Mouse (Mus musculus): ENCODE results near the gene Zfp383. TPM values are rescaled to one million over a fixed set of nuclear protein-coding genes. Genes with fewer than 3 reads are reported as not detected.
"Not testable (repeated sequence)": the region's sequence is repeated elsewhere in the genome, so short reads cannot be mapped to it uniquely, and the experiment has no call there.

The Zfp383 gene
- total RNA-seq, 2 experiments from 2014 or later: 9.9 to 10.7 TPM

DNA sequence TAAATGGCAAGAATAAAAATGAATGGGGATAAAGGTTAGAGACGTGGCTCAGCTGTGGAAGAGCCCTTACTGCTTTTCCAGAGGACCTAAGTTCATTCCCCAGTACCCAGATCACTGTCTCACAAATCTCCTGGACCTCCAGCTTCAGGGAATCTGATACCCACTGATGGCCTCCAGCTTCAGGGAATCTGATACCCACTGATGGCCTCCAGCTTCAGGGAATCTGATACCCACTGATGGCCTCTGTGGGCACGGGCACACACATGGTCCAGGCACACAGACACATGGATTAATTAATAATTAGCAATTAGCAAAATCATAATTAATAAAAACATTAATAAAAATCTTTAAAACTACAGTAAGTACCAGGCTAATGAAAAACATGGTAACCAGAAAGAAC is 14.8 kb downstream of the Zfp383 start:
- intact Hi-C loops (cut with DNase I): no loop called here
- no peak for DNase-seq

DNA sequence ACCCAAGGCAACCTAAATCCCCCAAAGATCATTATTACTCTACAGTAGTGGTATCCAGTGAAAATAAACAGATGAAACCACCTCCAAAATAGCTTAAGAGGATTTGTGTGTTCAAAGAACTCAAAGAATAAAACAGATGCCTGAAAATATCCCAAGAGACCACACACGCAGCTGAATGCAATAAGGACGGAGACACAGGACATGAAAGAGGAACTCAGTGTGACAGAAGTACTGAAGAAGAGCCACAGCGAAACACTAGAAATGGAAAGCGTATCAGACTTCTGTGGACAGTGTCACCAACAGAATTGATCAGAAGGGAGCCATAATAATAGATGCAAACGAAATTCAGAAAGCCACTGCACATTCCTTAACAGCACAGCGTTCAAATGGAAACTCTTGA is 30.8 kb downstream of the Zfp383 start:
- intact Hi-C loops (cut with DNase I): no loop called here
- no peak for DNase-seq

DNA sequence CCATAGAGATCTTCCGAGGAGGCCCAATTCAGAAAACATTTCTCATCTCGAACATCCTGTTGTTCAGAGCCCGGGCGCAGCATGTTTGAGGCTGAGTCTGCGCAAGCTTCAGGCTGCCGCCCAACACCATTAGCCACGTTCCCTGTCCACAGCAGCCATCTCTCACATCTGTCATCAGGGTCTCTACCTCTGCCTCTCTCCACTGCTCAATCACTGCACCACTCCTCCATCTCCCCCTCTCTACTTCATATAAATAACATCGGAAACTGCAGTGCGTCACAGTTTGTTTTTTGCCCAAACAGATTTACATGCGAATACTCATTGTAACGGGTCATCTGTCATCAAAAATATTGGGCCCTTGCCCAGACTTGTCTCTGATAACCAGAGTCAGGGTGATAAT is 33.0 kb downstream of the Zfp383 start:
- DNase-seq: no peak
- intact Hi-C loops (cut with DNase I): no loop called here

- DNase-seq: no peak
- intact Hi-C loops (cut with DNase I): no loop called here
Measured at GRCm38 (mm10) chr7:29942740-29943139, 34.7 kb downstream of the Zfp383 start.

GRCm38 (mm10) chr7:29943720-29944119 is 35.7 kb downstream of the Zfp383 start:
- no peak for DNase-seq
- intact Hi-C loops (cut with DNase I): no loop called here

DNA sequence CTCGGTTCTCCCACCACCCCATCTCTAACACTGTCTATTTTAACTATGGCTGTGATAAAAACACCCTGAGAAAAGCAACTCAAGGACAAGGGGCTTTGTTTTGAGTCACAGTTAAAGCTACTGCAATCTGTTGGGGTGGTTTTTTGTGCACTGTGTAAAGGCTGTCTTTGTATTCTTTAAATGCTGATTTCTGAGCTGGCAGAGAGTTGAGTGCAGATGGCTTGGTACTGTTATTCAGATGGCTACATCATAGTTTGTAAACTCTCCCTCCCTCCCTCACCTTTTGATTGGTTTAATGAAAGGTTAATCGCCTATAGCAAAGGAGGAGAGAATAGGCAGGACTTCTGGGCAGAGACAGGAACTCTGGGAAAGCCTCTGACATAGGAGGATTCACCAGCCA is 36.2 kb downstream of the Zfp383 start:
- no peak for DNase-seq
- intact Hi-C loops (cut with DNase I): no loop called here

GRCm38 (mm10) chr7:29953086-29953485 is 45.1 kb downstream of the Zfp383 start:
- intact Hi-C loops (cut with DNase I): no loop called here
- DNase-seq: no peak

DNA sequence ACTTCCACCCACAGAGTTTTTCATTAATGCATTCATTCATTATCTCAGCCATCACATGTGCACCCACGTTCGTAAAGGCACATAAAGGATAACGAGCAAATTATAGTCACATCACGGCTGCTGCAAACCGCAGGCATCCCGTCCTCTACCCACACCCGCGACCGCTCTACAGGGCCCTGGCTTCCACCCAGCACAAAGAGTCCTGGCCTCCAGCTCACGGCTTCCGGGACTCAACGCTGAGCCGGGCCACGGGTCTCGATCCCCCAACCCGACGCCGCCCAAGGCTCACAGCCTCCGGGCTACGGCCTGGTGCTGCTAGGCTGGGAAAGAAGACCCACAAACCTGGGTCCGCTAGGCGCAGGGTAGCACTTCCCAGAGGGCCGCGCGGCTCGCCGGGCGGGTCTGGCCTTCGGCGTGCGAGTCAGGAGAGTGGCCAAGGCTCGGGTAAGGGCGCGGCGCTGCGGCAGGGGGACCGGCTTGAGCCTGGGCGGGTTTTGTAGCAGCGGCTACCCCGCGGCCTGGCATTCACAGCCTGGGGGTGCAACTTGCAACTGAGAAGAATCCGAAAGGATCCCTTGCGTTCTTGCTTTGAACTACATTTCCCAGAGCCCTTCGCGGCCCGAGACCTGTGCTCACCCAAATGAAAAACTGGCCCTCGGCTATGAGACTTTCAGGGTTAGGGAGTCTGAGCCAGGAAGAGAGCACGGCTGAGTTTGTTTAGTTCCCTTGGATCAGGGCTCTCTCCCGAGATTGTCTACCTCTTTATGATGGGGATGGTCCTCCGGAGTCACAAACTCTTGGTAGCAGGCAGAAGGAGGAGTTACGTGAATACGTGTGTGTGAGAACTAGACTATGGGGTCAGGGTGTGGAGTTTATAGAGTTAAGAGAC is 45.7 kb downstream of the Zfp383 start, which contains the start of gene Zfp74:
Zfp74 (minus strand) TSS at position 577 of the 889 bp plus-strand sequence.
- intact Hi-C loops (cut with DNase I): no loop called here
- peak; percentile 75 for DNase-seq

GRCm38 (mm10) chr7:29954731-29955130 is 46.7 kb downstream of the Zfp383 start:
- intact Hi-C loops (cut with DNase I): no loop called here
- peak; percentile 23 for DNase-seq

DNA sequence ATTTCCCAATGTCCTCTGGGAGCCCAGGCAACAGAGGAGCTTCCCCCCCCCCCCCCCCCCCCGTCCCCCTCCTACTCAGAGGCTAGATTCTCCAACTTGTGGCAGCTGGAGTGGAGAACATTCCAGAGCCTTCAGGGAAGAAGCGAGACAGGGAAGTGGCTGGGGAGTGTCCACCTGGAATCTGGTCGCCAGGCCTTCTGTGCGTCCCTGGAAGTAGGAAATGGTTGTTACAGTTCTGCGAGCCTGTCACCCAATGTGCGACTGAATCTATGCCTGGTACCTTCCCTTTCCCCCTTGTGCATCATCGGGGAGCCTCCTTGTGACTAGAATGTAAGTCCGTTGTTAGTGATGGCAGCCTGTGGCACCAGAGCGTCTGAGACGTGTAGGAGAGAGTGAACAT is 48.2 kb downstream of the Zfp383 start:
- intact Hi-C loops (cut with DNase I): no loop called here
- DNase-seq: no peak

- intact Hi-C loops (cut with DNase I): no loop called here
- no peak for DNase-seq
Measured at GRCm38 (mm10) chr7:29958125-29958724, 50.2 kb downstream of the Zfp383 start.

GRCm38 (mm10) chr7:29959004-29959403 is 51.0 kb downstream of the Zfp383 start:
- intact Hi-C loops (cut with DNase I): no loop called here
- no peak for DNase-seq

DNA sequence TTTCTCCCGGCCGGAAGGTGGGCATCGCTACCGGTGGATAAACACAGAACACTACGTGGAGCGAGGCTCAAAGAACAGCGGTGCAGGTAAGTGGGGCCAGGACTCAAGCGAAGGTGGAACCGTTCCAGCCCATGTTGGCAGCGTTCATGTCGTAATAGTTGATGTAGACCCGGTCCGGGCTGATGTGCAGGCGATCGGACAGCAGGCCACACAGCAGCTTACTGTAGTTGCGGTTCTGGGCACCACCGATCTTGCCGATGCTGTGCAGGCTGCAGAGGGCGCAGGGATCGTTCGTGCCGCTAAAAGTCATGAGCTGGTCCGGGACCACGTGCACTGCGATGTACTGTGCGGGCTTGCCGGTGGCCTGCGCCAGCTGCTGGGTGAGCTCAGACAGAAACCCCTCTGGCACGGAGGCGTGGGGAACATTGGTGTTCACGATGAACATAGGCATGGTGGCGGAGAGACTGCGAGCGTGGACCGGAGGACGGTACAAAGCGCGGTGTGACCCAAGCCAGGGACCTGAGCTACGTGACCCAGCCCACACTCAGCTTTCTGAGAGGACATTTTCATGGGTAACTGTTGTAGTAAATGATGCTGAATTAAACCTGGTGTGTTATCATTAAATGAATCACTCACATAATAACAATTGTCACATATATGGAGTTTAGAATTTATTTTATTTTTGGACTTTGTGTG is 57.2 kb downstream of the Zfp383 start:
- DNase-seq; intact Hi-C loops (cut with DNase I): not testable (repeated sequence)

Small RNAs within 50 kb of the gene (microRNA-seq; reads per million reads assigned to microRNA genes)
- gene Mir7668: 2.4 reads per million

Other genes with a start within 250 kb of the Zfp383 start
- 1 to 10 TPM; 1.1 TPM for gene Catsperg2, start 181.2 kb upstream of the Zfp383 start, total RNA-seq (2021)
- 10 to 100 TPM; 19.8 to 21.5 TPM for gene Zfp84, start 139.7 kb upstream of the Zfp383 start, total RNA-seq (2021)
- gene Zfp30, start 124.2 kb upstream of the Zfp383 start, total RNA-seq (2021): 10 to 100 TPM; 12.0 to 13.1 TPM
- gene Zfp790, start 92.1 kb upstream of the Zfp383 start, total RNA-seq (2021): 10 to 100 TPM; 24.5 to 27.9 TPM
- gene Zfp940, start 54.6 kb upstream of the Zfp383 start, total RNA-seq (2021): 10 to 100 TPM; 17.7 to 19.5 TPM
- 10 to 100 TPM; 16.2 to 18.6 TPM for gene Zfp420, start 48.2 kb upstream of the Zfp383 start, total RNA-seq (2021)
- 10 to 100 TPM; 19.5 to 22.5 TPM for gene Zfp27, start 1.7 kb upstream of the Zfp383 start, total RNA-seq (2021)
- 10 to 100 TPM; 25.4 to 28.2 TPM for gene Zfp74, start 45.9 kb downstream of the Zfp383 start, total RNA-seq (2021)
- gene Zfp568, start 75.7 kb downstream of the Zfp383 start, total RNA-seq (2021): 1 to 10 TPM; 5.1 to 5.4 TPM
- gene Zfp14, start 143.2 kb downstream of the Zfp383 start, total RNA-seq (2021): 10 to 100 TPM; 10.9 to 11.5 TPM
- 1 to 10 TPM; 4.6 to 8.5 TPM for gene Zfp82, start 164.7 kb downstream of the Zfp383 start, total RNA-seq (2021)
- 1 to 10 TPM in 1 of 2 experiments, not detected in 1; 1.9 TPM for gene Gm26920, start 182.2 kb downstream of the Zfp383 start, total RNA-seq (2021)
- 10 to 100 TPM; 12.9 to 17.3 TPM for gene Zfp566, start 182.3 kb downstream of the Zfp383 start, total RNA-seq (2021)
- gene Zfp260, start 186.6 kb downstream of the Zfp383 start, total RNA-seq (2021): 10 to 100 TPM; 64.8 to 65.3 TPM
- gene Zfp382, start 213.7 kb downstream of the Zfp383 start, total RNA-seq (2021): 10 to 100 TPM; 33.0 to 33.9 TPM

Data from left cerebral cortex, postnatal 4 days (tissue).